Mouse (Mus musculus): Measurements from ENCODE around the gene Borcs6. TPM values are rescaled to one million over a fixed set of nuclear protein-coding genes. Genes with fewer than 3 reads are reported as not detected.

Borcs6 gene
- polyA plus RNA-seq, 1 experiment from 2014 or later: 11.0 TPM

DNA sequence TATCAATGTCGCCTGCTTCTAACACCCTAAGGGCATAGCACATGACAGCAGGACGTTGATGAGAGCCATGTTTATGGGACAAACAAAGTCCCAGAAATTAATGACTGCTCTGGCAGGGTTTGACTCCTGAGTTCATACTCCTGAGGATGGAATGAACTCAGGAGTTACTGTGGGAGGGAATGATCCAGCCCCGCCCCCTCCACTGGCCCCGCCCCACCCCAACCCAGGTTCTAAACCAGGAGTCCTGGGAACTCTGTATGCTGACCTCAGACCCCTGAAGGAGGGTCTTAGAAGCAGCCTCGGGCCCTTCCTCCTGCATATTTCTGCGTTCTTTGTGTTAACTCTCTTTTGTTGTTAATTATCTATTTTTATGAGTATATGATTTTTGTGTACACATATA lies 26.1 kb downstream of the Borcs6 start:
- no peak overlapping the region for H3K4me2 ChIP-seq (replicated peaks; ENCODE audit: low read depth, low read length)
- no peak overlapping the region; the same call in 1 of the 2 replicates for H3K27ac ChIP-seq (ENCODE audit: low read length)
- 57% methylated on average over 6 of the region's 6 CpGs for WGBS
- H3K27me3 ChIP-seq (ENCODE audit: control insufficient read depth, insufficient read depth, low read length): no peaks in the 10 kb centered on the region
- H3K9me3 ChIP-seq (ENCODE audit: control insufficient read depth, low read depth, low read length): no peaks in the 10 kb centered on the region
- no peak overlapping the region for H3K4me3 ChIP-seq (ENCODE audit: low read depth, low read length)
- H3K36me3 ChIP-seq (ENCODE audit: control insufficient read depth, insufficient read depth, low read length): peaks cover 7% of the 10 kb centered on the region
- ATAC-seq (ENCODE audit: insufficient number of reproducible peaks, insufficient read depth, low FRiP score, low read depth): no peak
- H3K9ac ChIP-seq (replicated peaks; ENCODE audit: low read depth, low read length): no peak overlapping the region
- peaks cover 29% of the 10 kb centered on the region for H3K4me1 ChIP-seq (ENCODE audit: control insufficient read depth, insufficient read depth, low read length)

DNA sequence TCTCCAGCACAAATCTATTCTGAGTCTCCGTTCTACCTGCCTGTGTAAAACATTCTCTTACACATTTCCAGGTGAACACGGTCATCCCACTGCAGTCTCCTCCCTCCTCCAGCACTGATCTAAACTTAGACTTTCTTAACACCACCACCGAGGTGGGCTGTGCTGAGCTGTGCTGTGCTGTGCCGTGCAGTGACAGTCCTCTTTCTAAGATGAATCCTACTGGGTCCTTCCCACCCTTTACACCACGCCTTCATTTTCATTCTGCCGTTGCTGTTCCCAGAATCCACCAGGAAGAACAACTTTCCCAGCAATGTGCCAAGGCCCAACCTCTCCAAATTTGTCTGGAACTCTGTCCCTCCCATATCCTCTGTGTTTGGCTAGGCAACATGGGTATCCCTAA lies 26.9 kb downstream of the Borcs6 start:
- no peaks in the 10 kb centered on the region for H3K9me3 ChIP-seq (ENCODE audit: control insufficient read depth, low read depth, low read length)
- peak overlapping the region; percentile 91 for H3K27ac ChIP-seq (ENCODE audit: low read length)
- no peak overlapping the region for H3K4me3 ChIP-seq (ENCODE audit: low read depth, low read length)
- peaks cover 29% of the 10 kb centered on the region for H3K4me1 ChIP-seq (ENCODE audit: control insufficient read depth, insufficient read depth, low read length)
- no peak overlapping the region for H3K9ac ChIP-seq (replicated peaks; ENCODE audit: low read depth, low read length)
- ATAC-seq (ENCODE audit: insufficient number of reproducible peaks, insufficient read depth, low FRiP score, low read depth): no peak
- WGBS: 36% methylated on average over 6 of the region's 6 CpGs
- H3K27me3 ChIP-seq (ENCODE audit: control insufficient read depth, insufficient read depth, low read length): no peaks in the 10 kb centered on the region
- H3K36me3 ChIP-seq (ENCODE audit: control insufficient read depth, insufficient read depth, low read length): peaks cover 12% of the 10 kb centered on the region
- no peak overlapping the region for H3K4me2 ChIP-seq (replicated peaks; ENCODE audit: low read depth, low read length)

DNA sequence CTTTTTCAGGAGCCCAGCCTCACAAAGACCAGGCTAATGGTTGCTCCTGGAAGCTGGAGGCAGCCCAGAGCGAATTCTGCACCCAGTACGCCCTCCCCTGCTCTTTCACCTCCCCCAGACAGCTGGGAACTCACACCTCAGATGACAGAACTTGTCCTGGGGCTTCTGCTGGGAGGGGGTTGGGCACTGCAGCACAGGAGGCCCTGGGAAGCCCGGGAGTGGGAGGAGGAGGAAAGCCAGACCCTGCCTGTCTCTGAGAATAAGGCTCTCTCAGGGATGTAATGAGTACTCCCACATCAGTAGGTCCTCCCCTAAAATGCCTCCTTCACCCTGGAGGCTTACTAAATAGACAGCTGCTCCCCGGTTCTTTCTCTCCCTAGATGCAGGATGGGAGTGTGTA lies 27.6 kb downstream of the Borcs6 start:
- peak; percentile 59; the same call in 1 of the 2 replicates for ATAC-seq (ENCODE audit: insufficient number of reproducible peaks, insufficient read depth, low FRiP score, low read depth)
- 25% methylated on average over 4 of the region's 4 CpGs for WGBS
- peaks cover 29% of the 10 kb centered on the region for H3K4me1 ChIP-seq (ENCODE audit: control insufficient read depth, insufficient read depth, low read length)
- H3K27me3 ChIP-seq (ENCODE audit: control insufficient read depth, insufficient read depth, low read length): no peaks in the 10 kb centered on the region
- H3K36me3 ChIP-seq (ENCODE audit: control insufficient read depth, insufficient read depth, low read length): peaks cover 19% of the 10 kb centered on the region
- peak overlapping the region; percentile 91 for H3K27ac ChIP-seq (ENCODE audit: low read length)
- H3K4me2 ChIP-seq (replicated peaks; ENCODE audit: low read depth, low read length): no peak overlapping the region
- no peaks in the 10 kb centered on the region for H3K9me3 ChIP-seq (ENCODE audit: control insufficient read depth, low read depth, low read length)
- no peak overlapping the region for H3K4me3 ChIP-seq (ENCODE audit: low read depth, low read length)
- H3K9ac ChIP-seq (replicated peaks; ENCODE audit: low read depth, low read length): no peak overlapping the region

DNA sequence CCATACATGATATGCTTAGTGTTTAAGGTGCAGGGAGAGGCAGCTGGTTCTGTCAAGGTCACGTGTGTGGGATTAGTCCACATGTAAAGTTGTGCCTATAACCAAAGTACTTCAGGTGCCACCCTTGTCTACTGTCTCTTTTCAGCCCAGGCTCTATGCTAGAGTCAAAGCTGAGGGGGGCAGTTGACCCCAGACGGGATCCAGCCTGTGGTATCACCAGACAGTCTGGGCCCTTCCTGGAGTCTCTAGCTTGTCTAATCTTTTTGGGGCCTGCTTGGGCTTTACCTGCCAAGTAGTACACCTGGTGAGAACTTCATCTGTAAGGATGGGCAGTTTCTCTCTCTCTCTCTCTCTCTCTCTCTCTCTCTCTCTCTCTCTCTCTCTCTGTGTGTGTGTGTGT lies 28.1 kb downstream of the Borcs6 start:
- WGBS: 68% methylated on average over 2 of the region's 2 CpGs
- Histone ChIP-seq H3K27ac (ENCODE audit: low read length) (peak overlapping the region; percentile 91; the same call in 1 of the 2 replicates), H3K4me3 (ENCODE audit: low read depth, low read length) (no peak overlapping the region)

DNA sequence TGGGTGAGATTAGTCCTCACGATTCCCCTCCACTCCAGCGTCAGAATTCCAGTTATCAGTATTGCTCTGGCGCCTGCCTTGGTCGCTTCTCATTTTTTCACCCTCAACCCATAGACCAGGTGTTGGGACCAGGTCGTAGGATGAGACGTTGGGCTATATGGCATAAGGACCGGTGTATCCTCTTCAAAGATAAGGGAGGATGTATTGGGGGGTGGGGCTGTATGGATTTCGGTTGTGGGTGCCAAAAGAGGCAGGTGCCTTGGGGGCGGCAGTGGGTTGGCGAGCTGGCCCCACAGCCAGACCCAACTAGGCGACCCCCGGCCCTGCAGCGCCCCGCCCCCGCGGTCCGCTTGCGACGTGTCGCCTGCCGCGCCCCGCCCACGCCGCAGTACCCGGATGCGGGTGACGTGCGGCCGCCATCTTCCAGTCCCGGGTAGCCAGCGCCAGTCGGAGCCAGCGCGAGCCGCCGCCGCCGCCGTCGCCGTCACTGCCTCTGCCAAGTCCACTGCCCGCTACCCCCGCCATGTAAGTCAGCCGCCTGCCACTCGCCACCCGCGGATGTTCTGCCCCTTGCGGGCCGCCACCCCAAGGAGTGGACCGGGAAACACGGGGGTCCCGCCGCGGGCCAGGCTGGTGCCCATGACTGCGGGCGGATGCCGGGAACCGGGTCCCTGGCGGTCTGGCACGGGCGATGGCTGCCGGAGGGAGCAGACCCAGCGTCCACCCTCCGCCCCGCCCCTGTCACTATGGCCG lies 28.8 kb downstream of the Borcs6 start, which contains the start of gene Vamp2:
Vamp2 (plus strand) TSS at position 388 of the 753 bp plus-strand sequence.
- H3K9ac ChIP-seq (replicated peaks; ENCODE audit: low read depth, low read length): peak within 1 kb of the TSS; percentile 99
- H3K36me3 ChIP-seq (ENCODE audit: control insufficient read depth, insufficient read depth, low read length): peaks cover 24% of the 10 kb centered on the region
- no peaks in the 10 kb centered on the region for H3K27me3 ChIP-seq (ENCODE audit: control insufficient read depth, insufficient read depth, low read length)
- 1% methylated on average over 59 of the region's 67 CpGs for WGBS
- peak within 1 kb of the TSS; percentile 99 for H3K4me3 ChIP-seq (ENCODE audit: low read depth, low read length)
- H3K27ac ChIP-seq (ENCODE audit: low read length): peak within 1 kb of the TSS; percentile 91
- H3K4me1 ChIP-seq (ENCODE audit: control insufficient read depth, insufficient read depth, low read length): peaks cover 29% of the 10 kb centered on the region
- H3K4me2 ChIP-seq (replicated peaks; ENCODE audit: low read depth, low read length): peak within 1 kb of the TSS; percentile 74
- ATAC-seq (ENCODE audit: insufficient number of reproducible peaks, insufficient read depth, low FRiP score, low read depth): peak; percentile 76
- H3K9me3 ChIP-seq (ENCODE audit: control insufficient read depth, low read depth, low read length): no peaks in the 10 kb centered on the region

More for the DNA sequence above, 28.1 kb downstream of the Borcs6 start:
- Histone ChIP-seq H3K4me1 (ENCODE audit: control insufficient read depth, insufficient read depth, low read length) (peaks cover 29% of the 10 kb centered on the region), H3K4me2 (replicated peaks; ENCODE audit: low read depth, low read length) (peak overlapping the region; percentile 74; the same call in 1 of the 2 replicates), H3K27me3 (ENCODE audit: control insufficient read depth, insufficient read depth, low read length) (no peaks in the 10 kb centered on the region), H3K9ac (replicated peaks; ENCODE audit: low read depth, low read length) (no peak overlapping the region), H3K9me3 (ENCODE audit: control insufficient read depth, low read depth, low read length) (no peaks in the 10 kb centered on the region), H3K36me3 (ENCODE audit: control insufficient read depth, insufficient read depth, low read length) (peaks cover 23% of the 10 kb centered on the region)
- no peak for ATAC-seq (ENCODE audit: insufficient number of reproducible peaks, insufficient read depth, low FRiP score, low read depth)

DNA sequence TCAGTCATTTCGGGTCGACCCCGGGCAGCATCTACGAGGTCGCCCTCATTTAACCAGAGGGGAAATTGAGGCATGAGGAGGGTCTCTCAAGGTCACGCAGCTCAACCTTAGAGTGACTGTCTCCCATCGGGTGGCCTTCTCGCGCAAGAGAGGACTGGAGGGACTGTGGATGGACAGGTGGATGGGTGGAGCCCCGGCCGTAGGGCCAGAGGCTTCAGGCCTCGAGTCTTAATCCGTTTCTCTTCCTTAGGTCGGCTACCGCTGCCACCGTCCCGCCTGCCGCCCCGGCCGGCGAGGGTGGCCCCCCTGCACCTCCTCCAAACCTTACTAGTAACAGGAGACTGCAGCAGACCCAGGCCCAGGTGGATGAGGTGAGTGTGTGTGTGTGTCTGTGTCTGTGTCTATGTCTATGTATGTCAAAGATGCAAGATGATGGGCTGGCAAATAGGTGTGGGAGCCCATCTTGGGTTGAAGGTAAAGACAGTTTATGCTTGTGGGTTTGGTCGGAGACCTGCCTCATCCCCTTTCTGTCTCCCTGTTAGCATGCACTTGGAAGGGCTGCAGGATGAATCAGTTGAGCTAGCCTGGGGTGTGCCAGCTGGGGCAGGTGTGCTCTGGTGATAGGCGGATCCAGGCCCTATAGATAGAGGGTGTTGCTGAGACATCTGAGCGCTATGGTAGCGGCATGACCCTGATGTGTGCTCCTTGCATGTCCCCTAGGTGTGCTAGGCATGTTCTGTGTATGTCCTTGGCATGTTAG lies 29.5 kb downstream of the Borcs6 start:
- Histone ChIP-seq H3K4me2 (replicated peaks; ENCODE audit: low read depth, low read length) (peak overlapping the region; percentile 74), H3K36me3 (ENCODE audit: control insufficient read depth, insufficient read depth, low read length) (peaks cover 24% of the 10 kb centered on the region), H3K4me3 (ENCODE audit: low read depth, low read length) (peak overlapping the region; percentile 99), H3K27me3 (ENCODE audit: control insufficient read depth, insufficient read depth, low read length) (no peaks in the 10 kb centered on the region), H3K27ac (ENCODE audit: low read length) (peak overlapping the region; percentile 91), H3K9ac (replicated peaks; ENCODE audit: low read depth, low read length) (peak overlapping the region; percentile 99), H3K9me3 (ENCODE audit: control insufficient read depth, low read depth, low read length) (no peaks in the 10 kb centered on the region), H3K4me1 (ENCODE audit: control insufficient read depth, insufficient read depth, low read length) (peaks cover 29% of the 10 kb centered on the region)
- peak; percentile 2; the same call in 1 of the 2 replicates for ATAC-seq (ENCODE audit: insufficient number of reproducible peaks, insufficient read depth, low FRiP score, low read depth)
- 10% methylated on average over 25 of the region's 25 CpGs for WGBS

DNA sequence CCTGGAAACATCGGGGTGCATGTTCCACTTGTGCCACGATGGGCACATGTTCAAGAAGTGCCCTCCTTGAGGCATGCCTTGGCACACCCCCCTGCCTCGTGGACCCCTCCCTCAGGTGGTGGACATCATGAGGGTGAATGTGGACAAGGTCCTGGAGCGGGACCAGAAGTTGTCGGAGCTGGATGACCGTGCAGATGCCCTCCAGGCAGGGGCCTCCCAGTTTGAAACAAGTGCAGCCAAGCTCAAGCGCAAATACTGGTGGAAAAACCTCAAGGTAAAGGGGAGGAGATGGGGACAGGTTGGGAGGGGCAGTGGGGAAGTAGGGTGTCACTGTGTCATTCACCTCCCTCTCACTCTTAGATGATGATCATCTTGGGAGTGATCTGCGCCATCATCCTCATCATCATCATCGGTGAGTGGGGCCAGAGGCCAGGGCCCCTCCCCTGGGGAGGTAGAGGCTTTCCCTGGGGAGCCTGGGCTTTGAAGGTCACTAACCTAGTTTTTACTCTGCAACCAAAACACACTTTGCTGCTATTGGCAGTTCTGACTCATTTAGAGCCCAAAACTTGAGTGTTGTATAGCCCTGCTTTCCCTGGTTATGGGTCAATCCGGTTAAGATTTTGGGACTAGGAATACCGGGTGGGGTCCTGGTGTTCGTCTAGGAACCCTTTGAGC lies 30.2 kb downstream of the Borcs6 start:
- Histone ChIP-seq H3K27ac (ENCODE audit: low read length) (no peak overlapping the region; the same call in 1 of the 2 replicates), H3K27me3 (ENCODE audit: control insufficient read depth, insufficient read depth, low read length) (no peaks in the 10 kb centered on the region), H3K4me2 (replicated peaks; ENCODE audit: low read depth, low read length) (peak overlapping the region; percentile 74), H3K4me3 (ENCODE audit: low read depth, low read length) (peak overlapping the region; percentile 99), H3K9me3 (ENCODE audit: control insufficient read depth, low read depth, low read length) (no peaks in the 10 kb centered on the region), H3K9ac (replicated peaks; ENCODE audit: low read depth, low read length) (peak overlapping the region; percentile 99), H3K4me1 (ENCODE audit: control insufficient read depth, insufficient read depth, low read length) (peaks cover 31% of the 10 kb centered on the region), H3K36me3 (ENCODE audit: control insufficient read depth, insufficient read depth, low read length) (peaks cover 24% of the 10 kb centered on the region)
- ATAC-seq (ENCODE audit: insufficient number of reproducible peaks, insufficient read depth, low FRiP score, low read depth): no peak
- WGBS: 84% methylated on average over 12 of the region's 12 CpGs

DNA sequence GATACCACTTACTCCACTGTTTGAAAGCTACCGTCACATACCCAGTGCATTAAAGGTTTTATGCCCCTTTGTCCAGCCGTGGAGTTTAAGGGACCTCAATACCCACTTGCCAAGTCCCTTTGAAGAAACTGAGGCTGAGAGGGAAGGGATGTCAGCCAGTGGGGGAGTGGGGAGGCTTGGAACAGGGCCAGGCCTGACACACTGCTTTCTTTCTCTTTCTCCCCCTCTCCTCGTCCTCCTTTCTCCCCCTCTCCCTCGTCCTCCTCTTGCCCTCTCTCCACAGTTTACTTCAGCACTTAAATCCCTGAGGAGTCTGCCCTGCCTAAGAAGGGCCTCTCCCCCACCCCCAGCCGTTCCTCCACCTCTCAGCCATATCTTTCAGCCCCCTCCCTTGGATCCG lies 30.9 kb downstream of the Borcs6 start:
- peaks cover 31% of the 10 kb centered on the region for H3K4me1 ChIP-seq (ENCODE audit: control insufficient read depth, insufficient read depth, low read length)
- H3K36me3 ChIP-seq (ENCODE audit: control insufficient read depth, insufficient read depth, low read length): peaks cover 24% of the 10 kb centered on the region
- no peak overlapping the region for H3K9ac ChIP-seq (replicated peaks; ENCODE audit: low read depth, low read length)
- H3K4me3 ChIP-seq (ENCODE audit: low read depth, low read length): no peak overlapping the region
- H3K27me3 ChIP-seq (ENCODE audit: control insufficient read depth, insufficient read depth, low read length): no peaks in the 10 kb centered on the region
- H3K9me3 ChIP-seq (ENCODE audit: control insufficient read depth, low read depth, low read length): no peaks in the 10 kb centered on the region
- 48% methylated on average over 6 of the region's 6 CpGs for WGBS
- peak overlapping the region; percentile 74 for H3K4me2 ChIP-seq (replicated peaks; ENCODE audit: low read depth, low read length)
- no peak for ATAC-seq (ENCODE audit: insufficient number of reproducible peaks, insufficient read depth, low FRiP score, low read depth)
- peak overlapping the region; percentile 22; the same call in 1 of the 2 replicates for H3K27ac ChIP-seq (ENCODE audit: low read length)

Measured in stomach, embryonic 14.5 days (tissue).